Mouse (Mus musculus) macrophage (primary cell): ENCODE measurements around the gene Ftsj1. TPM values are rescaled to one million over a fixed set of nuclear protein-coding genes. Genes with fewer than 3 reads are reported as not detected.

Experiments used
- H3K27ac ChIP-seq: fragments of 350-480 bp; formaldehyde crosslinking; 2 replicates; pipeline ENCODE4 v1.9.0; 2021
- H3K36me3 ChIP-seq: fragments of 350-480 bp; formaldehyde crosslinking; 2 replicates; pipeline ENCODE4 v1.9.0; 2021; ENCODE audit errors: inconsistent target
- H3K4me3 ChIP-seq: fragments of 350-480 bp; formaldehyde crosslinking; 2 replicates; pipeline ENCODE4 v1.9.0; 2021; ENCODE audit errors: inconsistent target
- H3K79me2 ChIP-seq: fragments of 350-480 bp; formaldehyde crosslinking; 2 replicates; pipeline ENCODE4 v1.9.0; 2021; ENCODE audit errors: inconsistent target
- whole genome bisulfite sequencing: methylation state at CpG from one replicate; pipeline ENCODE4 v1.1.7; 2026; ENCODE audit warnings: inconsistent platforms; ENCODE audit not compliant: missing documents; 5-methylcytosine and 5-hydroxymethylcytosine counted together
- polyA plus RNA-seq: library from polyadenylated mRNA; stranded (reverse); fragments of 250-400 nt; gene quantifications from 3 replicates; pipeline ENCODE4 v1.2.4, GENCODE M21; 2018; ENCODE audit warnings: inconsistent platforms
- total RNA-seq, 78 experiments: library from RNA; depleted of rRNA; stranded (reverse); fragments of 250-400 nt; gene quantifications; 1 replicate in 9 of 78; 2 replicates in 24 of 78; 3 replicates in 43 of 78; 4 replicates in 2 of 78; pipeline ENCODE4 v1.2.4; 2018; ENCODE audit warnings: inconsistent platforms in 56 of 78

Ftsj1 gene
- 10 to 100 TPM in 8 of 26 experiments, 1 to 10 TPM in 17, not detected in 1; 1.4 to 18.5 (median 6.5) TPM for total RNA-seq (2018; cell fraction: chromatin; rRNA removed)
- total RNA-seq (2018; cell fraction: cytosol; rRNA removed) = 10 to 100 TPM in 1 of 26 experiments, 1 to 10 TPM in 25; 5.8 to 10.1 (median 7.7) TPM
- 10 to 100 TPM in 1 of 26 experiments, 1 to 10 TPM in 25; 1.3 to 11.0 (median 3.4) TPM for total RNA-seq (2018; cell fraction: nucleus; rRNA removed)
- 8.2 to 10.3 TPM (median 8.3 TPM) in 3 replicates for polyA plus RNA-seq

- peak within 1 kb of the TSS; percentile 70 for H3K4me3 ChIP-seq
- H3K79me2 ChIP-seq = peaks cover 12% of the 10 kb centered on the region; the same call in 1 of the 2 replicates
- WGBS = 20% methylated on average over 41 of the region's 45 CpGs
- H3K27ac ChIP-seq = peak within 1 kb of the TSS; percentile 60
- H3K36me3 ChIP-seq = no peaks in the 10 kb centered on the region
These were observed at the start of gene Ftsj1 for GRCm38 (mm10) chrX:8252334-8253285. TSS of gene Ftsj1 (minus strand) at chrX:8252406.

- Histone ChIP-seq H3K4me3 (no peak overlapping the region), H3K27ac (no peak overlapping the region), H3K79me2 (no peaks in the 10 kb centered on the region), H3K36me3 (no peaks in the 10 kb centered on the region)
- 88% methylated on average over 5 of the region's 5 CpGs for WGBS
These were observed 36.4 kb upstream of the Ftsj1 start for GRCm38 (mm10) chrX:8288621-8289020.

- 97% methylated on average over 5 of the region's 5 CpGs for WGBS
- no peaks in the 10 kb centered on the region for H3K79me2 ChIP-seq
- H3K27ac ChIP-seq = no peak overlapping the region
- no peaks in the 10 kb centered on the region for H3K36me3 ChIP-seq
- no peak overlapping the region for H3K4me3 ChIP-seq
These were observed 21.9 kb upstream of the Ftsj1 start for GRCm38 (mm10) chrX:8274056-8274455.

- WGBS = 23% methylated on average over 10 of the region's 10 CpGs
- no peaks in the 10 kb centered on the region for H3K79me2 ChIP-seq
- no peak overlapping the region for H3K27ac ChIP-seq
- H3K4me3 ChIP-seq = no peak overlapping the region
- H3K36me3 ChIP-seq = no peaks in the 10 kb centered on the region
These were observed 19.8 kb upstream of the Ftsj1 start for GRCm38 (mm10) chrX:8272000-8272399.

- no peaks in the 10 kb centered on the region for H3K36me3 ChIP-seq
- no peak within 1 kb of the TSS for H3K27ac ChIP-seq
- WGBS = 23% methylated on average over 12 of the region's 15 CpGs
- no peaks in the 10 kb centered on the region for H3K79me2 ChIP-seq
- no peak within 1 kb of the TSS for H3K4me3 ChIP-seq
These were observed 19.0 kb upstream of the Ftsj1 start, which contains the start of gene Slc38a5 for GRCm38 (mm10) chrX:8271083-8271820. TSS of gene Slc38a5 (plus strand) at chrX:8271133.

GRCm38 (mm10) chrX:8264222-8264621 lies 12.0 kb upstream of the Ftsj1 start:
- H3K36me3 ChIP-seq = no peaks in the 10 kb centered on the region
- H3K4me3 ChIP-seq = no peak overlapping the region
- no peaks in the 10 kb centered on the region for H3K79me2 ChIP-seq
- WGBS = 94% methylated on average over 3 of the region's 3 CpGs
- H3K27ac ChIP-seq = no peak overlapping the region

- H3K4me3 ChIP-seq = no peak overlapping the region
- no peak overlapping the region for H3K27ac ChIP-seq
- WGBS = 93% methylated on average over 5 of the region's 5 CpGs
- H3K79me2 ChIP-seq = no peaks in the 10 kb centered on the region
- H3K36me3 ChIP-seq = no peaks in the 10 kb centered on the region
These were observed 11.1 kb upstream of the Ftsj1 start for GRCm38 (mm10) chrX:8263156-8263804.

- no peak overlapping the region for H3K4me3 ChIP-seq
- no peak overlapping the region for H3K27ac ChIP-seq
- no peaks in the 10 kb centered on the region for H3K79me2 ChIP-seq
- H3K36me3 ChIP-seq = no peaks in the 10 kb centered on the region
- WGBS = 81% methylated on average over 11 of the region's 12 CpGs
These were observed 7.3 kb upstream of the Ftsj1 start for GRCm38 (mm10) chrX:8259478-8259877.

- H3K4me3 ChIP-seq = no peak overlapping the region
- H3K79me2 ChIP-seq = peaks cover 10% of the 10 kb centered on the region; the same call in 1 of the 2 replicates
- no peaks in the 10 kb centered on the region for H3K36me3 ChIP-seq
- no peak overlapping the region for H3K27ac ChIP-seq
- 39% methylated on average over 2 of the region's 6 CpGs for WGBS
These were observed 3.6 kb upstream of the Ftsj1 start for GRCm38 (mm10) chrX:8255807-8256206.

GRCm38 (mm10) chrX:8253711-8254110 lies 1.5 kb upstream of the Ftsj1 start:
- Histone ChIP-seq H3K79me2 (peaks cover 12% of the 10 kb centered on the region; the same call in 1 of the 2 replicates), H3K36me3 (no peaks in the 10 kb centered on the region), H3K27ac (no peak overlapping the region), H3K4me3 (no peak overlapping the region)
- WGBS = 62% methylated on average over 2 of the region's 2 CpGs

- peaks cover 12% of the 10 kb centered on the region; the same call in 1 of the 2 replicates for H3K79me2 ChIP-seq
- H3K4me3 ChIP-seq = peak overlapping the region; percentile 70
- H3K36me3 ChIP-seq = no peaks in the 10 kb centered on the region
- H3K27ac ChIP-seq = peak overlapping the region; percentile 60
- WGBS = 31% methylated on average over 18 of the region's 18 CpGs
These were observed 345 bp downstream of the Ftsj1 start for GRCm38 (mm10) chrX:8251789-8252333.

- no peak overlapping the region for H3K4me3 ChIP-seq
- peaks cover 12% of the 10 kb centered on the region; the same call in 1 of the 2 replicates for H3K79me2 ChIP-seq
- H3K36me3 ChIP-seq = no peaks in the 10 kb centered on the region
- WGBS = 84% methylated on average over 7 of the region's 8 CpGs
- no peak overlapping the region for H3K27ac ChIP-seq
These were observed 3.6 kb downstream of the Ftsj1 start for GRCm38 (mm10) chrX:8248542-8249120.

GRCm38 (mm10) chrX:8247680-8248079 lies 4.5 kb downstream of the Ftsj1 start:
- 92% methylated on average over 2 of the region's 2 CpGs for WGBS
- no peak overlapping the region for H3K27ac ChIP-seq
- no peaks in the 10 kb centered on the region for H3K36me3 ChIP-seq

More at GRCm38 (mm10) chrX:8247680-8248079, 4.5 kb downstream of the Ftsj1 start:
- peaks cover 12% of the 10 kb centered on the region; the same call in 1 of the 2 replicates for H3K79me2 ChIP-seq
- no peak overlapping the region for H3K4me3 ChIP-seq
